Mouse (Mus musculus): ENCODE measurements at regions not wholly inside any gene's neighbourhood (a gene's known extent, or its start where the extent isn't known, plus 50 kb on each side); places are given as distances from the start of the nearest gene placed in this dataset.

DNA sequence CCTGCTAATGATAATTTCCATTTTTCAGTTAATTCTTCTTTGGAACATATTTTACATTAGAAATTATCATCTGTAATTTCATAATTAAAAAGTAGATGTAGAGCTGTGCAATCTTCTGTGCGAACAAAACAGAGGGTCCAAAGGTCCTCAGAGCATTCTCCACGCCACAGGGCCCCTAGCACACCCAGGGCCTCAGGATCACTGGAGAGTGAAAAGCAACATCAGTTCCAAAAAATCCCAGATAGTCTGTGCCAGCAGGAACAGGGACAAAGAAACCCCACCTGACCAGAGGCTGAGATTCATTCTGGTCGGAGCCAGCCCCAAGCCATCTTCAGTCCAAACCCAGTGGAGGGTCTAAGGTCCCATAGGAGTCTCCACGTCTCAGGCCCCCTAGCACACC is 684.7 kb upstream of the Vwc2 start:
- CTCF ChIA-PET: no interaction called here
- POLR2A ChIA-PET: no interaction called here

DNA sequence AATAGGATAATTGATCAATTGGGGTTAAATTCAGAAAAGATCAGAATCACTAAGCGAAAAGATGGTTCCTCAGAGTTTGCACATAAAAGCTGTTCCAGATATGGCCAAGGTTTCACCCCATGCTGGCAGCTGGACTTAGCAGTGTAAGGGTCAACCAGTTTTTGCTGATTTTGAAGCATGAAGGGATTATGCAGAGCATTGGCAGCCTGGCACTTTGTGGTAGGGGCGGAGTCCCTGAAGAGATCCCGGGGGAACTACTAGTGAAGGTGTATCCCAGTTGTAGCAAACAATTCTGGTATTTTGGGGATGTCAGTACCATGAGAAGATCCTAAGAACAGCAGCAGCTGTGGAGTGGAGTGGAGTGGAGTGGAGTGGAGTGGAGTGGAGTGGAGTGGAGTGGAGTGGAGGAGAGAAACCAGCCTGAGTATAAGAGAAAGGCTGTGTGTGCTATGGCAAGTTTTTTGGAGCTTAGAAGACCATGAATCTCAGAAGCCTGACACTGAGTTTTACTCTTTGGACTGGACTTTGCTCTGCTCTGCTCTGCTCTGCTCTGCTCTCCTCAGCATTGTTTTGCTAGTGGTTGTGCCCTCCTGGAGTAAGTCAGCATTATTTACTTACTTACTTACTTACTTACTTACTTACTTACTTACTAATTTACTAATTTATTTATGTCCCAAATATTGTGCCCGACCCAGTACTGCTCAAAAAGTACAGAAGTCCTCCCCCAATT is 636.5 kb upstream of the Vwc2 start:
- POLR2A ChIA-PET: no interaction called here
- CTCF ChIA-PET: no interaction called here

DNA sequence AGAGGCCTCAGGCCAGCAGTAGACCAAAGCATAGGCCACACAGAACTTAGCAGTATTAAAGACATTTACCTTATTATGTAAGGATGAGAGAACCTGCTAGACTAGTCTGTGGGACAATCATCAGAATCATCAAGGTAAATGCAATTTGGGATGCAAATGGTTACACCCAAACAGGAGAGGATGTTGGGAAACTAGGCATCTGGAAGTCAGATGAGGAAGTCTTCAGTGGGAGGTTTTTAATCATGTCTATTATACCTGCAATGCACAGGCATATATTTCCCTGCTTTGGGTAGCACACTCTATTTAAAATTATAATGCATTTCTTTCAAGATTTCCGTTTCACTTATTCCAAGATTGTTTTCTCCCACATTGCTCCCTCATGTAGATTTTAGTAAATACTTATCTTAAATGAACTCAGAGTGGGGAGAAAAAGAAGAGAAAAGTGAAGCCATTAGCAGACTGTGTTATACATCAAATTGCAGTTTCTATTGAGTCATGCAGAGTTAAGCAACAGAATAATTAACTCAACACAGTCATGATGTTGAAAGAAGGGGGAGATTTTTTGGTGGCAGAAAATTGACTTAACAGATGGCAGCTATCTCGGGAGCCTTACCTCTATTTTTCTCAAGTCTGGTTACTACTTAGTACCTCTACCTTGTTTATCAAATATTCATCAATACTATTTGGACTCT is 632.9 kb upstream of the Vwc2 start:
- CTCF ChIA-PET: no interaction called here
- POLR2A ChIA-PET: interaction anchor here in 1 of 4 experiments (0.5 kb wide), 1 partner anchor 100 kb away, joined by 3 read pairs; no protein-coding TSS in a partner anchor

DNA sequence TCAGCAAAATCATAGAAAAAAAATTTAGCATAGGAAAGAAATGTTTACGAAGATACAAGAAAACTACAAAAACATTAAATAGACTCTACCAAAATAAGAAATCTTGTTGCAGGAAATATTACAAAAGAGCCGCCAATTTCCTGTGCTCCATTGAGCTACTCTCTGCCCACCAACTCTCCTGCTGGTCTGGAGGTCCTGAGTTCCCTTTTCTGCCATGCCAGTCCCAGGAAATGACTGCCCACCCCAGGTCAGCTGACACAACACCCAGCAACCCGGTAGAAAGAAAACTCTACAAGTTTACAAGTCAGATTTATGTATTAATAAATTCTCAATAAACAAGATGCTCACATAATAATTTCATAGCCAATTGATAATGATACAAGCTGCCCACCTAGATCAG is 630.0 kb upstream of the Vwc2 start:
- CTCF ChIA-PET: no interaction called here
- POLR2A ChIA-PET: no interaction called here

DNA sequence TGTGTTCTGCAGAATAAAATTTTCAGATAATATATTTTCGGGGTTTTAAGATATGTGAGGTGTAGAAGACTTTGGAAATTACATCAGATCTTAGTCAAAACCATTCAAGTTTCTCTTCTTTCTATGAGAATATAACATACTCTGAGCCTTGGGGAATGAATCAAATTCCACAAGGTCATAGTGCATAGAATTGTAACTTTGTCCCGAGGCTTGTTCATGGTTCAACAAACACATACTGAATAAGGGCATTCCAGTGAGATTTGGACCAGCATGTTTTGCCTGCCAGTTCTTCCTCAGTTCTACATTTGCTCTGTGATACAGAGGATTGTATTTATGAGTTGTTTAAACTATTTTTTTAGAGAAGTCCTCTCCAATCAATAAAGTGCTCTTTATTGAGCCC is 616.6 kb upstream of the Vwc2 start:
- CTCF ChIA-PET: no interaction called here
- POLR2A ChIA-PET: no interaction called here

DNA sequence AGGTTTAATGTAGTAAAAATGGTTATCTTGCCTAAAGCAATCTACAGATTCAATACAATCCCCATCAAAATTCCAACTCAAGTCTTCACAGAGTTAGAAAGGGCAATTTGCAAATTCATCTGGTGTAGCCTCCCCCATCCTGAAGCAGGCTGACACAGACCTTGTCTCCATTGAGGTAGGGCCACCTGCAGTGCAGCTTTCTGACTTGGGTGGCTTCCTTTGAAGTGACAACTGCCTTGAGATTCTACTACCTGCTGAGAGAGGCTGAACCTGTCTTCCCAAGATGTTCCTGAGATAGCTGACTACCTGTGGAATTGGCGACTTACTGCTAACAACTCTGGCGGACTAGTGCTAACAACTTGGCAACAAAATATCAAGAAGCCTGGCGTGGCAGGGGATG is 602.8 kb upstream of the Vwc2 start:
- ChIA-PET CTCF (no interaction called here), POLR2A (no interaction called here)

Data from embryonic stem cell, embryonic (primary cell).